Mouse (Mus musculus): ENCODE data around the gene Tmem230.

Tmem230 gene

GRCm38 (mm10) chr2:132221611-132222073 lies 26.0 kb downstream of the Tmem230 start:
- no peak for DNase-seq

GRCm38 (mm10) chr2:132211995-132212656 lies 35.5 kb downstream of the Tmem230 start:
- DNase-seq, result peak; percentile 40

- DNase-seq, result no peak
Observed at GRCm38 (mm10) chr2:132210806-132211312, 36.7 kb downstream of the Tmem230 start.

- DNase-seq, result no peak
Observed at GRCm38 (mm10) chr2:132208246-132208881, 39.2 kb downstream of the Tmem230 start.

- no peak for DNase-seq
Observed at GRCm38 (mm10) chr2:132206316-132206881, 41.2 kb downstream of the Tmem230 start.

GRCm38 (mm10) chr2:132205549-132205948 lies 42.1 kb downstream of the Tmem230 start:
- DNase-seq, result no peak

GRCm38 (mm10) chr2:132203773-132204172 lies 43.8 kb downstream of the Tmem230 start:
- peak; percentile 33 for DNase-seq

- DNase-seq, result no peak
Observed at GRCm38 (mm10) chr2:132203186-132203585, 44.4 kb downstream of the Tmem230 start.

GRCm38 (mm10) chr2:132198017-132198933 lies 49.3 kb downstream of the Tmem230 start:
- no peak for DNase-seq

GRCm38 (mm10) chr2:132195602-132196001 lies 52.0 kb downstream of the Tmem230 start:
- DNase-seq, result no peak

- no peak for DNase-seq
Observed at GRCm38 (mm10) chr2:132190602-132191161, 56.9 kb downstream of the Tmem230 start.
